Mouse (Mus musculus): ENCODE measurements around the gene Gm45062.

Gene Gm45062

GRCm38 (mm10) chr6:8421421-8421820 is 162.2 kb downstream of the Gm45062 start:
- DNase-seq = no peak

GRCm38 (mm10) chr6:8421959-8422581 is 162.8 kb downstream of the Gm45062 start:
- DNase-seq = no peak

GRCm38 (mm10) chr6:8423142-8423541 is 163.9 kb downstream of the Gm45062 start:
- no peak for DNase-seq

GRCm38 (mm10) chr6:8427692-8428091 is 168.4 kb downstream of the Gm45062 start:
- no peak for DNase-seq

- DNase-seq = no peak
Measured at GRCm38 (mm10) chr6:8430610-8431234, 171.5 kb downstream of the Gm45062 start.

- no peak for DNase-seq
Measured at GRCm38 (mm10) chr6:8433179-8433578, 173.9 kb downstream of the Gm45062 start.

- no peak for DNase-seq
Measured at GRCm38 (mm10) chr6:8437937-8438336, 178.7 kb downstream of the Gm45062 start.

GRCm38 (mm10) chr6:8441814-8442213 is 182.6 kb downstream of the Gm45062 start:
- no peak for DNase-seq

- DNase-seq = no peak
Measured at GRCm38 (mm10) chr6:8446786-8447185, 187.5 kb downstream of the Gm45062 start.

- DNase-seq = no peak
Measured at GRCm38 (mm10) chr6:8455599-8455998, 196.3 kb downstream of the Gm45062 start.

GRCm38 (mm10) chr6:8458596-8458995 is 199.3 kb downstream of the Gm45062 start:
- no peak for DNase-seq

- DNase-seq = no peak
Measured at GRCm38 (mm10) chr6:8462447-8462846, 203.2 kb downstream of the Gm45062 start.

- no peak for DNase-seq
Measured at GRCm38 (mm10) chr6:8465388-8465787, 206.1 kb downstream of the Gm45062 start.

GRCm38 (mm10) chr6:8465985-8466384 is 206.7 kb downstream of the Gm45062 start:
- no peak for DNase-seq

- DNase-seq = no peak
Measured at GRCm38 (mm10) chr6:8467667-8468337, 208.6 kb downstream of the Gm45062 start.

- no peak for DNase-seq
Measured at GRCm38 (mm10) chr6:8469918-8470317, 210.7 kb downstream of the Gm45062 start.

- DNase-seq = no peak
Measured at GRCm38 (mm10) chr6:8472125-8472524, 212.9 kb downstream of the Gm45062 start.

- DNase-seq = no peak
Measured at GRCm38 (mm10) chr6:8472915-8473314, 213.7 kb downstream of the Gm45062 start.

GRCm38 (mm10) chr6:8473498-8473897 is 214.2 kb downstream of the Gm45062 start:
- DNase-seq = peak; percentile 18

GRCm38 (mm10) chr6:8474316-8474715 is 215.1 kb downstream of the Gm45062 start:
- DNase-seq = no peak

GRCm38 (mm10) chr6:8474820-8475219 is 215.6 kb downstream of the Gm45062 start:
- DNase-seq = no peak

GRCm38 (mm10) chr6:8479176-8479575 is 219.9 kb downstream of the Gm45062 start:
- no peak for DNase-seq

- no peak for DNase-seq
Measured at GRCm38 (mm10) chr6:8484437-8485275, 225.4 kb downstream of the Gm45062 start.

Data from right cerebral cortex, postnatal 4 days (tissue).